Mouse (Mus musculus): ENCODE results near the gene Cab39. TPM values are rescaled to one million over a fixed set of nuclear protein-coding genes. Genes with fewer than 3 reads are reported as not detected.
"Not testable (repeated sequence)": the region's sequence is repeated elsewhere in the genome, so short reads cannot be mapped to it uniquely, and the experiment has no call there.

Cab39 gene
- total RNA-seq, 2 experiments from 2014 or later, result 42.3 to 46.5 TPM

- ATAC-seq (replicated peaks; ENCODE audit: low FRiP score, poor library complexity, severe bottlenecking), result no peak
Observed at GRCm38 (mm10) chr1:85779012-85779411, 14.2 kb upstream of the Cab39 start.

- ATAC-seq (replicated peaks; ENCODE audit: low FRiP score, poor library complexity, severe bottlenecking), result no peak
Observed at GRCm38 (mm10) chr1:85779428-85780180, 13.6 kb upstream of the Cab39 start.

- no peak for ATAC-seq (replicated peaks; ENCODE audit: low FRiP score, poor library complexity, severe bottlenecking)
Observed at GRCm38 (mm10) chr1:85790565-85790964, 2.7 kb upstream of the Cab39 start.

- ATAC-seq (replicated peaks; ENCODE audit: low FRiP score, poor library complexity, severe bottlenecking), result no peak
Observed at GRCm38 (mm10) chr1:85791476-85791875, 1.8 kb upstream of the Cab39 start.

- ATAC-seq (replicated peaks; ENCODE audit: low FRiP score, poor library complexity, severe bottlenecking), result peak; percentile 75
Observed at GRCm38 (mm10) chr1:85794106-85794771, 998 bp downstream of the Cab39 start.

GRCm38 (mm10) chr1:85795196-85795595 is 2.0 kb downstream of the Cab39 start:
- ATAC-seq (replicated peaks; ENCODE audit: low FRiP score, poor library complexity, severe bottlenecking), result no peak

- no peak for ATAC-seq (replicated peaks; ENCODE audit: low FRiP score, poor library complexity, severe bottlenecking)
Observed at GRCm38 (mm10) chr1:85799776-85800175, 6.5 kb downstream of the Cab39 start.

- ATAC-seq (replicated peaks; ENCODE audit: low FRiP score, poor library complexity, severe bottlenecking), result no peak
Observed at GRCm38 (mm10) chr1:85802517-85802916, 9.3 kb downstream of the Cab39 start.

- no peak for ATAC-seq (replicated peaks; ENCODE audit: low FRiP score, poor library complexity, severe bottlenecking)
Observed at GRCm38 (mm10) chr1:85804551-85804950, 11.3 kb downstream of the Cab39 start.

- no peak for ATAC-seq (replicated peaks; ENCODE audit: low FRiP score, poor library complexity, severe bottlenecking)
Observed at GRCm38 (mm10) chr1:85809256-85809655, 16.0 kb downstream of the Cab39 start.

- ATAC-seq (replicated peaks; ENCODE audit: low FRiP score, poor library complexity, severe bottlenecking), result no peak
Observed at GRCm38 (mm10) chr1:85810343-85810742, 17.1 kb downstream of the Cab39 start.

GRCm38 (mm10) chr1:85810787-85811186 is 17.5 kb downstream of the Cab39 start:
- no peak for ATAC-seq (replicated peaks; ENCODE audit: low FRiP score, poor library complexity, severe bottlenecking)

GRCm38 (mm10) chr1:85814213-85814612 is 21.0 kb downstream of the Cab39 start:
- not testable (repeated sequence) for ATAC-seq (replicated peaks; ENCODE audit: low FRiP score, poor library complexity, severe bottlenecking)

GRCm38 (mm10) chr1:85818121-85818520 is 24.9 kb downstream of the Cab39 start:
- ATAC-seq (replicated peaks; ENCODE audit: low FRiP score, poor library complexity, severe bottlenecking), result no peak

GRCm38 (mm10) chr1:85819695-85820094 is 26.5 kb downstream of the Cab39 start:
- ATAC-seq (replicated peaks; ENCODE audit: low FRiP score, poor library complexity, severe bottlenecking), result no peak

GRCm38 (mm10) chr1:85822239-85822638 is 29.0 kb downstream of the Cab39 start:
- ATAC-seq (replicated peaks; ENCODE audit: low FRiP score, poor library complexity, severe bottlenecking), result no peak

- no peak for ATAC-seq (replicated peaks; ENCODE audit: low FRiP score, poor library complexity, severe bottlenecking)
Observed at GRCm38 (mm10) chr1:85824905-85825304, 31.7 kb downstream of the Cab39 start.

GRCm38 (mm10) chr1:85827166-85827565 is 33.9 kb downstream of the Cab39 start:
- ATAC-seq (replicated peaks; ENCODE audit: low FRiP score, poor library complexity, severe bottlenecking), result no peak

- ATAC-seq (replicated peaks; ENCODE audit: low FRiP score, poor library complexity, severe bottlenecking), result no peak
Observed at GRCm38 (mm10) chr1:85829016-85829415, 35.8 kb downstream of the Cab39 start.

GRCm38 (mm10) chr1:85838056-85838455 is 44.8 kb downstream of the Cab39 start:
- ATAC-seq (replicated peaks; ENCODE audit: low FRiP score, poor library complexity, severe bottlenecking), result no peak

GRCm38 (mm10) chr1:85839356-85839755 is 46.1 kb downstream of the Cab39 start:
- ATAC-seq (replicated peaks; ENCODE audit: low FRiP score, poor library complexity, severe bottlenecking), result no peak

All from erythroid progenitor cell, adult 5-6 weeks (primary cell).